Mouse (Mus musculus): ENCODE data around the gene Neurog1. TPM values are rescaled to one million over a fixed set of nuclear protein-coding genes. Genes with fewer than 3 reads are reported as not detected.
A peak's percentile ranks its signal among the peaks of the same experiment; 100 is the strongest.

Neurog1 gene
- polyA plus RNA-seq, 2 experiments, result 0.04 TPM; not detected in 1

GRCm38 (mm10) chr13:56283321-56283720 is 31.4 kb upstream of the Neurog1 start:
- Histone ChIP-seq H3K4me3 (replicated peaks; ENCODE audit: low read length) (no peak overlapping the region), H3K9me3 (ENCODE audit: control insufficient read depth, low read length) (no peaks in the 10 kb centered on the region), H3K27me3 (ENCODE audit: control insufficient read depth, insufficient read depth, low read length) (no peaks in the 10 kb centered on the region), H3K36me3 (ENCODE audit: control insufficient read depth, insufficient read depth, low read length) (no peaks in the 10 kb centered on the region), H3K4me1 (ENCODE audit: control insufficient read depth, insufficient read depth, low read length) (peaks cover 2% of the 10 kb centered on the region; the same call in 1 of the 2 replicates), H3K4me2 (replicated peaks; ENCODE audit: low read depth, low read length, severe bottlenecking) (no peak overlapping the region), H3K9ac (ENCODE audit: low read depth, low read length, severe bottlenecking) (no peak overlapping the region), H3K27ac (replicated peaks; ENCODE audit: low read depth, low read length) (no peak overlapping the region)
- WGBS, result 89% methylated on average over 13 of the region's 13 CpGs
- DNase-seq (ENCODE audit: low spot score) (no peak), ATAC-seq (ENCODE audit: low FRiP score, low read depth) (no peak)
- no peak for TF ChIP-seq POLR2A (IDR thresholded peaks at IDR 0.05; ENCODE audit: borderline replicate concordance, extremely low read depth, insufficient read depth, insufficient read length)

GRCm38 (mm10) chr13:56280356-56280755 is 28.4 kb upstream of the Neurog1 start:
- TF ChIP-seq POLR2A (IDR thresholded peaks at IDR 0.05; ENCODE audit: borderline replicate concordance, extremely low read depth, insufficient read depth, insufficient read length), result no peak
- WGBS, result 79% methylated on average over 6 of the region's 6 CpGs
- no peak overlapping the region for H3K4me3 ChIP-seq (replicated peaks; ENCODE audit: low read length)
- H3K4me1 ChIP-seq (ENCODE audit: control insufficient read depth, insufficient read depth, low read length), result no peaks in the 10 kb centered on the region
- H3K36me3 ChIP-seq (ENCODE audit: control insufficient read depth, insufficient read depth, low read length), result no peaks in the 10 kb centered on the region
- DNase-seq (ENCODE audit: low spot score) (no peak), ATAC-seq (ENCODE audit: low FRiP score, low read depth) (no peak)
- no peak overlapping the region for H3K27ac ChIP-seq (replicated peaks; ENCODE audit: low read depth, low read length)
- H3K9me3 ChIP-seq (ENCODE audit: control insufficient read depth, low read length), result no peaks in the 10 kb centered on the region
- H3K4me2 ChIP-seq (replicated peaks; ENCODE audit: low read depth, low read length, severe bottlenecking), result no peak overlapping the region
- no peaks in the 10 kb centered on the region for H3K27me3 ChIP-seq (ENCODE audit: control insufficient read depth, insufficient read depth, low read length)
- H3K9ac ChIP-seq (ENCODE audit: low read depth, low read length, severe bottlenecking), result no peak overlapping the region

GRCm38 (mm10) chr13:56279439-56279838 is 27.5 kb upstream of the Neurog1 start:
- TF ChIP-seq POLR2A (IDR thresholded peaks at IDR 0.05; ENCODE audit: borderline replicate concordance, extremely low read depth, insufficient read depth, insufficient read length), result peak; percentile 19; the same call in 1 of the 2 replicates
- no peak overlapping the region for H3K4me2 ChIP-seq (replicated peaks; ENCODE audit: low read depth, low read length, severe bottlenecking)
- ATAC-seq (ENCODE audit: low FRiP score, low read depth) (peak; percentile 83), DNase-seq (ENCODE audit: low spot score) (peak; percentile 90)
- no peak overlapping the region for H3K4me3 ChIP-seq (replicated peaks; ENCODE audit: low read length)
- no peaks in the 10 kb centered on the region for H3K9me3 ChIP-seq (ENCODE audit: control insufficient read depth, low read length)
- H3K36me3 ChIP-seq (ENCODE audit: control insufficient read depth, insufficient read depth, low read length), result no peaks in the 10 kb centered on the region
- no peak overlapping the region for H3K9ac ChIP-seq (ENCODE audit: low read depth, low read length, severe bottlenecking)
- no peaks in the 10 kb centered on the region for H3K27me3 ChIP-seq (ENCODE audit: control insufficient read depth, insufficient read depth, low read length)
- 12% methylated on average over 8 of the region's 8 CpGs for WGBS
- no peaks in the 10 kb centered on the region for H3K4me1 ChIP-seq (ENCODE audit: control insufficient read depth, insufficient read depth, low read length)
- no peak overlapping the region for H3K27ac ChIP-seq (replicated peaks; ENCODE audit: low read depth, low read length)

GRCm38 (mm10) chr13:56275171-56275570 is 23.2 kb upstream of the Neurog1 start:
- Histone ChIP-seq H3K4me2 (replicated peaks; ENCODE audit: low read depth, low read length, severe bottlenecking) (no peak overlapping the region), H3K27ac (replicated peaks; ENCODE audit: low read depth, low read length) (no peak overlapping the region), H3K9me3 (ENCODE audit: control insufficient read depth, low read length) (peaks cover 9% of the 10 kb centered on the region; the same call in 1 of the 2 replicates), H3K9ac (ENCODE audit: low read depth, low read length, severe bottlenecking) (no peak overlapping the region), H3K4me3 (replicated peaks; ENCODE audit: low read length) (no peak overlapping the region), H3K36me3 (ENCODE audit: control insufficient read depth, insufficient read depth, low read length) (no peaks in the 10 kb centered on the region), H3K27me3 (ENCODE audit: control insufficient read depth, insufficient read depth, low read length) (no peaks in the 10 kb centered on the region), H3K4me1 (ENCODE audit: control insufficient read depth, insufficient read depth, low read length) (no peaks in the 10 kb centered on the region)
- ATAC-seq (ENCODE audit: low FRiP score, low read depth) (no peak), DNase-seq (ENCODE audit: low spot score) (no peak)
- TF ChIP-seq POLR2A (IDR thresholded peaks at IDR 0.05; ENCODE audit: borderline replicate concordance, extremely low read depth, insufficient read depth, insufficient read length), result no peak
- WGBS, result 52% methylated on average over 2 of the region's 2 CpGs

- no peak for TF ChIP-seq POLR2A (IDR thresholded peaks at IDR 0.05; ENCODE audit: borderline replicate concordance, extremely low read depth, insufficient read depth, insufficient read length)
- no peaks in the 10 kb centered on the region for H3K4me1 ChIP-seq (ENCODE audit: control insufficient read depth, insufficient read depth, low read length)
- H3K27ac ChIP-seq (replicated peaks; ENCODE audit: low read depth, low read length), result no peak overlapping the region
- WGBS, result 57% methylated on average over 13 of the region's 13 CpGs
- no peak for DNase-seq (ENCODE audit: low spot score)
- H3K27me3 ChIP-seq (ENCODE audit: control insufficient read depth, insufficient read depth, low read length), result no peaks in the 10 kb centered on the region
- no peak overlapping the region for H3K4me3 ChIP-seq (replicated peaks; ENCODE audit: low read length)
- no peak overlapping the region for H3K9ac ChIP-seq (ENCODE audit: low read depth, low read length, severe bottlenecking)
- H3K9me3 ChIP-seq (ENCODE audit: control insufficient read depth, low read length), result peaks cover 9% of the 10 kb centered on the region; the same call in 1 of the 2 replicates
- ATAC-seq (ENCODE audit: low FRiP score, low read depth), result no peak
- no peaks in the 10 kb centered on the region for H3K36me3 ChIP-seq (ENCODE audit: control insufficient read depth, insufficient read depth, low read length)
- no peak overlapping the region for H3K4me2 ChIP-seq (replicated peaks; ENCODE audit: low read depth, low read length, severe bottlenecking)
These were observed 18.2 kb upstream of the Neurog1 start for GRCm38 (mm10) chr13:56270124-56270523.

GRCm38 (mm10) chr13:56267396-56267795 is 15.4 kb upstream of the Neurog1 start:
- Histone ChIP-seq H3K4me3 (replicated peaks; ENCODE audit: low read length) (no peak overlapping the region), H3K27ac (replicated peaks; ENCODE audit: low read depth, low read length) (no peak overlapping the region), H3K4me2 (replicated peaks; ENCODE audit: low read depth, low read length, severe bottlenecking) (no peak overlapping the region), H3K9me3 (ENCODE audit: control insufficient read depth, low read length) (peaks cover 9% of the 10 kb centered on the region; the same call in 1 of the 2 replicates), H3K9ac (ENCODE audit: low read depth, low read length, severe bottlenecking) (no peak overlapping the region), H3K27me3 (ENCODE audit: control insufficient read depth, insufficient read depth, low read length) (peaks cover under 1% of the 10 kb centered on the region; the same call in 1 of the 2 replicates), H3K4me1 (ENCODE audit: control insufficient read depth, insufficient read depth, low read length) (no peaks in the 10 kb centered on the region), H3K36me3 (ENCODE audit: control insufficient read depth, insufficient read depth, low read length) (no peaks in the 10 kb centered on the region)
- DNase-seq (ENCODE audit: low spot score) (no peak), ATAC-seq (ENCODE audit: low FRiP score, low read depth) (no peak)
- 77% methylated on average over 4 of the region's 4 CpGs for WGBS
- no peak for TF ChIP-seq POLR2A (IDR thresholded peaks at IDR 0.05; ENCODE audit: borderline replicate concordance, extremely low read depth, insufficient read depth, insufficient read length)
